Mouse (Mus musculus) thymus, postnatal 36 days (tissue): Measurements from ENCODE around the gene Ski.

Experiments
- DNase-seq, 2 experiments: peaks; one replicate each; pipeline ENCODE4 v3.0.0; 2022; ENCODE audit warnings: mixed read lengths in 2 of 2

The Ski gene

DNA sequence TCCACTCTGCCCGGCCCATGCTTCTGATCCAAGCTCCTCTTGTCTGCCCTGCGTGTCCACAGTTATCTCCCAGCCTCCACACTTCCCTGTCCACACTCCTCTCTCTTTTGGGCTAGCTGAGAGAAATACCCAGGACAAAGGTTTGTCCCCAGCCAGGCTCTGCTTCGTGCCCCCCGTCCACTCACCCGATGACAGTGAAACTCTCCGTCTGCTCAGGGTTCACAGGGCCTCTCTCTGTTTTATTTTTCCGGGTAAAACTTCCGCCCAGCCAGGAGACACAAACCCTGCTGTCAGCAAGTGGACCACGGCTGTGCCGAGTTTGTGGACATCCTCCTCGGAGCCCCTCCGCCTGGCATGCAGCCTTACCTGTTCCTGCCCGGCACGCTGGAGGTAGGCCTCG is 94.0 kb downstream of the Ski start:
- DNase-seq, result no peak

GRCm38 (mm10) chr4:155126602-155127372 is 95.6 kb downstream of the Ski start:
- DNase-seq, result peak; percentile 40 to 42

DNA sequence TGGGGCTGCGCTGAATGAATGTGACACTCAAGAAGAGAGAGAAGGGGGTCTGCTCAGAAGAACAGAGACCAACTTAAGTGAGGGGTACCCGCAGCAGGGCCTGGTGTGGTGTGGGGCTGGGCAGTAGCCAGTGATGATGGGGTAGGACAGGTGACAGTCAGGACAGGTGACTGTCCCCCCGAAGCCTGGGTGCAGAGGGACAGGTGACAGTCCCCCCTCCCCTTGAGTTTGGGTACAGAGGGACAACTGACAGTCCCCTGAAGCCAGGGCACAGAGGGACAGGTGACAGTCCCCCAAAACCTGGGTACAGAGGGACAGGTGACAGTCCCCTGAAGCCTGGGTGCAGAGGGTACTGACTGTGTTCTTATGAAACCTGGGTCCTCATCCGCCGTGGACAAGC is 96.2 kb downstream of the Ski start:
- DNase-seq, result no peak

- no peak for DNase-seq
Measured at GRCm38 (mm10) chr4:155125310-155125709, 97.1 kb downstream of the Ski start.

DNA sequence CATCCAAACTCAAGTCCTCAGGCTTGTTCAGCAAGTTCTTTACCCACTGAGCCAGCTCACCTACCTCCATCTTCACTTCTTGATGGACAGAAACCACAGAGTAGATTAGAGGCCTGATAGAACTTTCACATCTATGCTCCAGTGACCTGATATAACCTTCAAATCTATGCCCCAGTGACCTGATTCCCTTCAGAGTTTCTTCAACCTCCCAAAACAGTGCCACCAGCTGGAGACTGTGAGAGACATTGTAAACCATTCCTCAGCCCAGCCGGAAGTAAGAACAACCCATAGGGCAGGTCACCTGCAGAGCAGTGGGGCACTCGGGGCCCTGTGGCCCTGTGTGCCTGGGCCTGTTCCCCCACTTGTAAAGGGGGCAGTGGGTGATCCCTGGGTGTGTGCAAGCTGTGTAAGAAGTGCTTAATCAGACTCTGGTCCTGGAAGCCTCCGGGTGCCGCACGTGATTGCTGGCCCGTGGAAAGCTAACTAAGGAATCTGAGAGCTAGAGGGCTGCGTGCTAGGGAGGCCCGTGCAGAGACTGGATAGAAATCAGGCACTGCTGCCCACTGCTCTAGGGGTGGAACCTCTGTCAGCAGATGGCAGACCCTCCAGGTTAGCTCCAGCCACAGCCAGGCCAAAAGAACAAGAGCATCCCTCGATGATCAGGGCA is 98.4 kb downstream of the Ski start:
- no peak for DNase-seq

GRCm38 (mm10) chr4:155122444-155123040 is 99.8 kb downstream of the Ski start:
- DNase-seq, result no peak

DNA sequence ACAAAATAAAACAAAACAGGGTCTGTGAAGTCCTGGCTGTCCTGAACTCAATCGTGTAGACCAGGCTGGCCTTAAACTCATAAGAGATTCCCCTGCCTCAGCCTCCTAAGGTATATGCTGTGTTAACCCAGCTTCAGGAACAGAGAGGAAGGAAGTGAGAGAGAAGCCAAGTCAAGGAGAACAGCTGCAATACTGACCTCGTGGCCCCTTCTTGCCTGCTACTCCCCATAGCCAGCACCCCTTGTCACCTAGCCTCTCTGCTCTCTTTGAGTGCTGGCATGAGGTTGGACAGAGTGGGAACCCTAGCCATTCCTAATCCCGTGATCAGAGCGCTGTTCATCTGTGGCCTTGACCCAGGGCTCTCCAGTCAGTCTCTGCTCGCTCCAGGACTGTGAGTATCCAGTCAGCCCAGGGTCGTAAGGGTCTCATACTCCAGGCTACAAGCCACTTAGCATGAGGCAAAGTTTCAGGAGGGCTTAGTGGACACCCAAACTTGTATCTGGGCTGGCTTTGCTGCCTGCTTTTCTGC is 100.4 kb downstream of the Ski start:
- no peak for DNase-seq

DNA sequence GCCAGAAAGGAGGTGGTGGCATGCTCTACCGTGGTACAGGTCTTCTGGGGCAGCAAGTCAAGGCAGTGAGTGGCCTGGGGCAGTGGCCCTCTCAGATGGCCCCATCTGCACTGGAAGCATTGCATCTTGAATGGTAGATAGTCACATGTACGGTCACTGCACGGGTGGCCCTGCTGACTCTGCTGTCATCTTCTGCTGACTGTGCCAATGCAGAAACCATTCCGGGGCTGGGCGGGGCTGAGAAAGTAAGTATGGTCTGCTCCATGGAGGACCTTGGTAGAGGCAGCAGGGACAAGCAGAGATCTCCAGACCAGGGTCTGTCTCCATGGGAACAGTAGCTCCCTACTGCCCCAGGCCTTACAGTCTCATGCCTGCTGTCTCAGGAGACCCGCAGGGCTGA is 101.2 kb downstream of the Ski start:
- DNase-seq, result no peak

- no peak for DNase-seq
Measured at GRCm38 (mm10) chr4:155120583-155120982, 101.8 kb downstream of the Ski start.

DNA sequence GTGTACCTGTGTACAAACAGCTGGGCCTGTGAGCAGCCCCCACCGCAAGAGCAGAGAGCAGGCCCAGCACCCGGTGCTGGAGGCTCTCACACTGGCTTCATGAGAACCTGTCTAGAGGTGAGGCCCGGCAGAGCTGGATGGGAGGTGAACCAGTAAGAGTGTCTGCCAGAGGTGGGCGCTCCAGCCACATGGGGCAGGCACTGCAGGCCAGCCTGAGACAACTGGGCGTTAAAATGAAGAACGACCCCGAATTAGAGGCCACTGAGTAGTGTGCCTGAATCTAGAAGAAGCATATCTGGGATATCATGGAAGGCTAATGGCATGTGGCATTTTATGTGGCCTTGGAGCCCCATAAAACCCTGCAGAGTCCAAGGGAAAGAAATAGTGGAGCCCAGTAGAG is 102.4 kb downstream of the Ski start:
- DNase-seq, result no peak

DNA sequence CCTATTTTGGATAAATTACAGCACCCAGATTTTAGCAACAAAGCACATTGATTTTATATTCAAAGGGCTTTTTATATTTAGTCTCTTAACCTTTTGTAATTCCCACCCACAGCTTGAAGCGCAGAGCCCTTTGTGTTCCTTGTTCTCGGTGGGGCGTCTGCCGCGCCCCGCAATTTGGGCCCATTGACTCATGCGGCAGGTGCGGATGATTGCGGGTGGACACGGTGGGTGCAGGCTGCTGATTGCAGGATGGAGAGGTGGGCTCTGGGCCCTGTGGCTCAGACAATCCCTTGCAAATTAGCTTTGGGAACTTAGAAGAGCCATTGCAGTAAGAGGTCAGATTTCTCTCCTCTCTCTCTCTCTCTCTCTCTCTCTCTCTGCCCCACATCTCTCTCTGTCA is 104.1 kb downstream of the Ski start:
- no peak for DNase-seq

GRCm38 (mm10) chr4:155117396-155117978 is 104.9 kb downstream of the Ski start:
- no peak for DNase-seq

DNA sequence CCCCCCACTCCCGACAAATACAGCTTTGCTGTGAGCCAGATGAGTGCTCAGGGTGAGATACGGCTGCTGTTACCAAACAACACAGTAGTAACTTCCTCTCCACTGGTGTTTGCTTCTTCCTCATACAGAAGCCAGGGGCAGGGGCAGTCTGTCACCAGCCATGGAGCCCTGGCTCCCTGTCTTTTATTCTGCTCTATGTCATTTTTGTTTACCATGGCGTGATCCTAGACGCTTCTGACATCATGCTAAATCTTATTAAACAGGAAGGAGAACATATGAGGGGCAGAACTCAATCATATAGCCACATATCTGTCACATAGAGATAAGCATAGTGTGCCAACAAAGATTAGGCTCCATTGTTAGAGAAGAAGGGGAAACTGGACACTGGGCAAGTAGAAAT is 105.8 kb downstream of the Ski start:
- DNase-seq, result no peak

- no peak for DNase-seq
Measured at GRCm38 (mm10) chr4:155113766-155114410, 108.5 kb downstream of the Ski start.

GRCm38 (mm10) chr4:155109471-155109870 is 112.9 kb downstream of the Ski start:
- DNase-seq, result no peak

- DNase-seq, result no peak
Measured at GRCm38 (mm10) chr4:155107886-155108285, 114.5 kb downstream of the Ski start.
